Mouse (Mus musculus) liver, adult 2 months (tissue): ENCODE results near the gene Troap.

Experiments used
- CTCF ChIP-seq: fragments of 200-500 bp; IDR thresholded peaks from 2 replicates; pipeline ENCODE4 v1.5.1; 2011; ENCODE audit warnings: low read depth, low read length, control low read depth
- POLR2A ChIP-seq: fragments of 200-500 bp; IDR thresholded peaks from 2 replicates; pipeline ENCODE4 v1.6.1; 2011; ENCODE audit warnings: low read length, control low read depth; ENCODE audit not compliant: insufficient read depth; ENCODE audit errors: extremely low read depth

DNA sequence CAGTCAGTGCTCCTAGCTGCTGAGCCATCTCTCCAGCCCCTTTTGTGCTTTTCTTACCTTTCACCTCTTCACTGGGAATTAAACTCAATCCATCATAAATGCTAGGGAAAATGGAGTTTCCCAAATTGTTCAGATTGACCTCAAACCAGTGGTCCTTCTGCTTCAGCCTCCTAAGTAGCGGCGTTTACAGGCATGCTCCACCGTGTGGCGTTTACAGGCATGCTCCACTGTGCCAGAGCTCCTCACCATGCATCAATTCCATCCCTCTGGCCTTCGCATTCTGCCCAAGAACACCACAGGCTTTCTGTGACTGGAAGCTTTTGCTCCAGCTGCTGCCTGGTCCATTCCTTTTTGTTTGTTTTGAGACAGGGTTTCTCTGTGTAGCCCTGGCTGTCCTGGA, 47.3 kb upstream of the Troap start:
- no peak for TF ChIP-seq POLR2A
- no peak for TF ChIP-seq CTCF
